9 mouse cellular contexts compared by ENCODE assay signal in the genomic region with DNA sequence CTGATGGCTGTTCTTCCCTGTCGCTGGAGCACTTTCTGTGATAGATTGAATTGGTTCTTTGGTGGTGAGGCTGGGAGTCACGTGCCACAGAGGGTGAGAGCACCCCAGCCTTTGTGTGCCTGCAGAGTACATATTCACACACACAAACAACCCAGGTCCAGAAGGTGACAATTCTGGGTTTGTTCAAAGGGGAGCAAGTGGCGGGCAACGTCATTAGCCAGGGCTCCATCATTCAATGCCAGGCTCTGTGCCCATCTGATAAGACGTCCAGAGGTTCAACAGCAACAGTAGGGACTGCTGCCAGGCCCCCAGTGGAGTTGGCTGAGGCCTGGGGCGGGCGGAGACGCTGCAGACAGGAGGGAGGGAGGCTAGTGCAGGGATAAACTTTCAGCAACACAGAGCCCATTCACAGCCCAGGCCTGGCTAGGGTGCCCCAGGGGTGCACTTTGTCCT. TPM values are rescaled to one million over a fixed set of nuclear protein-coding genes. Genes with fewer than 3 reads are reported as not detected.
DNase-seq lines count a peak whose midpoint lies in the region; ATAC-seq and TF ChIP-seq lines count a peak whose summit lies in the region.
"Had no signal": no experiment of that assay in that cellular context is flagged by ENCODE, and none has a peak within 500 bp of the region (broad histone marks: within the 10 kb centered on the region; RNA-seq: fewer than 3 reads in every experiment).

No protein-coding gene starts in this region.

- no peak for ATAC-seq in heart, embryonic 11.5 days (replicated peaks; ENCODE audit: insufficient number of reproducible peaks, low FRiP score, low TSS enrichment)
- no peak for ATAC-seq in kidney, postnatal 0 days (replicated peaks; ENCODE audit: low FRiP score, low read depth)

- no peaks in the 10 kb centered on the region for H3K9me3 ChIP-seq in heart, embryonic 11.5 days (replicated peaks; ENCODE audit: control insufficient read depth, low read length)
- no peaks in the 10 kb centered on the region for H3K9me3 ChIP-seq in kidney, postnatal 0 days (replicated peaks; ENCODE audit: low read length)

- TF ChIP-seq CTCF in kidney, postnatal 0 days (IDR thresholded peaks at IDR 0.05; ENCODE audit: low read depth), result no peak

- H3K36me3 ChIP-seq in heart, embryonic 11.5 days (ENCODE audit: control insufficient read depth, insufficient read depth, low read length), result no peaks in the 10 kb centered on the region
- H3K36me3 ChIP-seq in kidney, postnatal 0 days (ENCODE audit: insufficient read depth, low read length), result no peaks in the 10 kb centered on the region

- 41% methylated on average over 8 of the region's 8 CpGs for WGBS in heart, embryonic 11.5 days (ENCODE audit: insufficient replicate concordance)
- WGBS in kidney, postnatal 0 days, result 39% methylated on average over 8 of the region's 8 CpGs

- peaks cover 7% of the 10 kb centered on the region for H3K27me3 ChIP-seq in heart, embryonic 11.5 days (ENCODE audit: control insufficient read depth, insufficient read depth, low read length)
- H3K27me3 ChIP-seq in kidney, postnatal 0 days (ENCODE audit: insufficient read depth, low read length), result no peaks in the 10 kb centered on the region

- H3K4me1 ChIP-seq in heart, embryonic 11.5 days (ENCODE audit: control insufficient read depth, insufficient read depth, low read length), result peaks cover 26% of the 10 kb centered on the region
- peaks cover 11% of the 10 kb centered on the region for H3K4me1 ChIP-seq in kidney, postnatal 0 days (replicated peaks; ENCODE audit: insufficient read depth, low read length)

- DNase-seq in cerebellum, postnatal 10 days, result peak; percentile 15 to 39
- no peak for DNase-seq in cerebellum, postnatal 25 days
- no peak for DNase-seq in kidney, postnatal 0 days (ENCODE audit: low spot score)
- peak; percentile 39 for DNase-seq in ovary, adult 18-20 months (ENCODE audit: low spot score)
- DNase-seq in layer of hippocampus, adult 11-12 months (ENCODE audit: low spot score), result no peak
- no peak for DNase-seq in layer of hippocampus, postnatal 10 days (ENCODE audit: low spot score in 2 of 2)
- DNase-seq in embryo, embryonic 9.5 days (ENCODE audit: extremely low spot score), result no peak
- DNase-seq: gastrocnemius, postnatal 10 days had no signal

- no peak overlapping the region for H3K4me3 ChIP-seq in heart, embryonic 11.5 days (ENCODE audit: low read depth, low read length)
- no peak overlapping the region for H3K4me3 ChIP-seq in kidney, postnatal 0 days (replicated peaks; ENCODE audit: low read depth, low read length)

- H3K9ac ChIP-seq in heart, embryonic 11.5 days (ENCODE audit: low read depth, low read length), result peak overlapping the region; percentile 34; the same call in 1 of the 2 replicates
- no peak overlapping the region for H3K9ac ChIP-seq in kidney, postnatal 0 days (ENCODE audit: low read depth, low read length)

- H3K27ac ChIP-seq in heart, embryonic 11.5 days (ENCODE audit: low read depth, low read length), result peak overlapping the region; percentile 55
- peak overlapping the region; percentile 28; the same call in 1 of the 2 replicates for H3K27ac ChIP-seq in kidney, postnatal 0 days

- H3K4me2 ChIP-seq in heart, embryonic 11.5 days, result no peak overlapping the region
- H3K4me2 ChIP-seq in kidney, postnatal 0 days (ENCODE audit: low read length), result no peak overlapping the region

RNA-seq across cellular contexts. Expression of a gene that starts 36.3 kb away (rescaled TPM):
- 0.69 and 1.2 TPM in 2 replicates for polyA plus RNA-seq in heart, embryonic 11.5 days (2014; fragmentation: Nextera tagmentation; extraction: Ambion mirVana)
- polyA plus RNA-seq in kidney, postnatal 0 days (2015; fragmentation: Nextera tagmentation; extraction: Ambion mirVana), result 6.4 and 8.3 TPM in 2 replicates
- under 1 TPM in 1 of 2 experiments, not detected in 1; 0.21 TPM for total RNA-seq in layer of hippocampus, postnatal 10 days (2021)

RNA-seq across cellular contexts. Expression of a gene that starts 48.1 kb away (rescaled TPM):
- 12.7 and 14.1 TPM in 2 replicates for polyA plus RNA-seq in heart, embryonic 11.5 days (2014; fragmentation: Nextera tagmentation; extraction: Ambion mirVana)
- 33.0 and 42.5 TPM in 2 replicates for polyA plus RNA-seq in kidney, postnatal 0 days (2015; fragmentation: Nextera tagmentation; extraction: Ambion mirVana)
- total RNA-seq in layer of hippocampus, postnatal 10 days (2021), result 1 to 10 TPM; 1.5 to 2.5 TPM

RNA-seq across cellular contexts. Expression of a gene that starts 55.9 kb away (rescaled TPM):
- polyA plus RNA-seq in heart, embryonic 11.5 days (2014; fragmentation: Nextera tagmentation; extraction: Ambion mirVana), result 45.1 and 46.2 TPM in 2 replicates
- 56.0 and 60.3 TPM in 2 replicates for polyA plus RNA-seq in kidney, postnatal 0 days (2015; fragmentation: Nextera tagmentation; extraction: Ambion mirVana)
- total RNA-seq in layer of hippocampus, postnatal 10 days (2021), result 10 to 100 TPM; 28.1 to 29.3 TPM

Comparison
In these comparisons a context has a peak if more than half of its experiments do, and no peak if none do; other contexts are left out.
1. DNase-seq: peak in cerebellum, postnatal 10 days (2 of 2) and ovary, adult 18-20 months (single experiment); none in cerebellum, postnatal 25 days (0 of 2), kidney, postnatal 0 days (single experiment), layer of hippocampus, adult 11-12 months (single experiment), layer of hippocampus, postnatal 10 days (0 of 2) and embryo, embryonic 9.5 days (single experiment).